Mouse (Mus musculus) stomach, embryonic 16.5 days (tissue): ENCODE measurements around the gene Ddx55. TPM values are rescaled to one million over a fixed set of nuclear protein-coding genes. Genes with fewer than 3 reads are reported as not detected.

ENCODE experiments used
- ATAC-seq: fragments of 200-750 bp; cut with Nextera tagmentation; 2 replicates; pipeline ENCODE4 v1.8.0; 2017; ENCODE audit warnings: moderate number of reproducible peaks, moderate TSS enrichment; ENCODE audit not compliant: insufficient read depth, low FRiP score
- H3K27ac ChIP-seq: fragments of 300-500 bp; sonication (generic); 2 replicates; pipeline ENCODE4 v1.5.1; 2014; ENCODE audit warnings: low read length
- H3K27me3 ChIP-seq: fragments of 300-500 bp; sonication (generic); 2 replicates; pipeline ENCODE4 v1.6.1; 2014; ENCODE audit warnings: low read length, control low read depth, mixed read lengths; ENCODE audit not compliant: control insufficient read depth, insufficient read depth
- H3K36me3 ChIP-seq: fragments of 300-500 bp; sonication (generic); 2 replicates; pipeline ENCODE4 v1.6.1; 2014; ENCODE audit warnings: low read length; ENCODE audit not compliant: control insufficient read depth, insufficient read depth
- H3K4me1 ChIP-seq: fragments of 300-500 bp; sonication (generic); 2 replicates; pipeline ENCODE4 v1.6.1; 2014; ENCODE audit warnings: low read length, control low read depth, mixed read lengths; ENCODE audit not compliant: control insufficient read depth, insufficient read depth
- H3K4me2 ChIP-seq: fragments of 300-500 bp; sonication (generic); 2 replicates; pipeline ENCODE4 v1.6.1; 2014; ENCODE audit warnings: low read depth, low read length, mixed read lengths
- H3K4me3 ChIP-seq: fragments of 300-500 bp; sonication (generic); replicated peaks from 2 replicates; pipeline ENCODE4 v1.5.1; 2014; ENCODE audit warnings: mild to moderate bottlenecking, low read length
- H3K9ac ChIP-seq: fragments of 300-500 bp; sonication (generic); 2 replicates; pipeline ENCODE4 v1.6.1; 2014; ENCODE audit warnings: low read length
- H3K9me3 ChIP-seq: fragments of 300-500 bp; sonication (generic); replicated peaks from 2 replicates; pipeline ENCODE4 v1.6.1; 2016; ENCODE audit warnings: low read length, control low read depth; ENCODE audit not compliant: control insufficient read depth
- WGBS: fragments of 180-500 bp; shearing (Covaris S2); extraction: QIAGEN DNeasy Blood & Tissue Kit; methylation state at CpG from one replicate; pipeline ENCODE4 v1.1.7; 2014; 5-methylcytosine and 5-hydroxymethylcytosine counted together
- polyA plus RNA-seq: library from polyadenylated mRNA; unstranded; fragments of >200 nt; fragmentation: Nextera tagmentation; extraction: Ambion mirVana; gene quantifications from 2 replicates; pipeline ENCODE4 v1.2.1, GENCODE M21; 2015

Ddx55 gene
- polyA plus RNA-seq, 1 experiment from 2014 or later, result 15.1 TPM

- no peaks in the 10 kb centered on the region for H3K27me3 ChIP-seq
- H3K9ac ChIP-seq, result no peak overlapping the region
- 79% methylated on average over 10 of the region's 10 CpGs for WGBS
- ATAC-seq, result no peak
- no peaks in the 10 kb centered on the region for H3K36me3 ChIP-seq
- H3K4me3 ChIP-seq, result no peak overlapping the region
- H3K27ac ChIP-seq, result no peak overlapping the region
- H3K4me2 ChIP-seq, result no peak overlapping the region
- H3K9me3 ChIP-seq, result no peaks in the 10 kb centered on the region
- no peaks in the 10 kb centered on the region for H3K4me1 ChIP-seq
Observed at GRCm38 (mm10) chr5:124618711-124619110, 66.0 kb downstream of the Ddx55 start.

Other genes starting within 250 kb of the Ddx55 start
- gene Mphosph9, start 224.9 kb upstream of the Ddx55 start, polyA plus RNA-seq, result 7.7 and 8.5 TPM in 2 replicates
- 13.3 and 16.1 TPM in 2 replicates for gene 2810006K23Rik, start 224.8 kb upstream of the Ddx55 start, polyA plus RNA-seq
- 18.6 and 22.0 TPM in 2 replicates for gene Cdk2ap1, start 189.8 kb upstream of the Ddx55 start, polyA plus RNA-seq
- 70.4 and 76.1 TPM in 2 replicates for gene Sbno1, start 126.9 kb upstream of the Ddx55 start, polyA plus RNA-seq
- 50.4 and 51.7 TPM in 2 replicates for gene Kmt5a, start 112.9 kb upstream of the Ddx55 start, polyA plus RNA-seq
- 27.4 and 32.0 TPM in 2 replicates for gene Rilpl2, start 74.5 kb upstream of the Ddx55 start, polyA plus RNA-seq
- gene Snrnp35, start 69.7 kb upstream of the Ddx55 start, polyA plus RNA-seq, result 22.0 and 24.3 TPM in 2 replicates
- 8.9 and 11.0 TPM in 2 replicates for gene Rilpl1, start 21.5 kb upstream of the Ddx55 start, polyA plus RNA-seq
- gene Tmed2, start 12.2 kb upstream of the Ddx55 start, polyA plus RNA-seq, result 641 and 673 TPM in 2 replicates
- 71.5 and 74.6 TPM in 2 replicates for gene Eif2b1, start 26.3 kb downstream of the Ddx55 start, polyA plus RNA-seq
- gene Gtf2h3, start 26.3 kb downstream of the Ddx55 start, polyA plus RNA-seq, result 51.2 and 52.2 TPM in 2 replicates
- gene Atp6v0a2, start 75.7 kb downstream of the Ddx55 start, polyA plus RNA-seq, result 44.0 and 45.6 TPM in 2 replicates
- 0.05 and 0.10 TPM in 2 replicates for gene Dnah10, start 172.2 kb downstream of the Ddx55 start, polyA plus RNA-seq